Mouse (Mus musculus) intestine, postnatal 0 days (tissue): ENCODE results near the gene Gm1043. TPM values are rescaled to one million over a fixed set of nuclear protein-coding genes. Genes with fewer than 3 reads are reported as not detected.

Source experiments
- ATAC-seq: fragments of 200-750 bp; cut with Nextera tagmentation; 2 replicates; pipeline ENCODE4 v1.8.0; 2017; ENCODE audit warnings: mild to moderate bottlenecking, moderate TSS enrichment, moderate library complexity
- H3K27ac ChIP-seq: fragments of 300-500 bp; sonication (generic); 2 replicates; pipeline ENCODE4 v1.5.1; 2014; ENCODE audit warnings: mild to moderate bottlenecking, low read depth, low read length, moderate library complexity
- H3K27me3 ChIP-seq: fragments of 300-500 bp; sonication (generic); replicated peaks from 2 replicates; pipeline ENCODE4 v1.6.1; 2014; ENCODE audit warnings: low read length, mixed read lengths; ENCODE audit not compliant: control insufficient read depth, insufficient read depth
- H3K36me3 ChIP-seq: fragments of 300-500 bp; sonication (generic); 2 replicates; pipeline ENCODE4 v1.6.1; 2014; ENCODE audit warnings: mild to moderate bottlenecking, moderate library complexity; ENCODE audit not compliant: control insufficient read depth, insufficient read depth
- H3K4me1 ChIP-seq: fragments of 300-500 bp; sonication (generic); replicated peaks from 2 replicates; pipeline ENCODE4 v1.6.1; 2014; ENCODE audit warnings: antibody characterized with exemption, low read length, mixed read lengths; ENCODE audit not compliant: control insufficient read depth, insufficient read depth
- H3K4me2 ChIP-seq: fragments of 300-500 bp; sonication (generic); replicated peaks from 2 replicates; pipeline ENCODE4 v1.6.1; 2014; ENCODE audit warnings: low read depth, mild to moderate bottlenecking, moderate library complexity
- H3K4me3 ChIP-seq: fragments of 300-500 bp; sonication (generic); 2 replicates; pipeline ENCODE4 v1.5.1; 2014; ENCODE audit warnings: low read depth, low read length
- H3K9ac ChIP-seq: fragments of 300-500 bp; sonication (generic); 2 replicates; pipeline ENCODE4 v1.6.1; 2014; ENCODE audit warnings: mild to moderate bottlenecking, low read depth, low read length
- H3K9me3 ChIP-seq: fragments of 300-500 bp; sonication (generic); 2 replicates; pipeline ENCODE4 v1.6.1; 2016; ENCODE audit warnings: mixed run types; ENCODE audit not compliant: control insufficient read depth
- CTCF ChIP-seq: sonication (generic); IDR thresholded peaks from 2 replicates; pipeline ENCODE4 v1.5.1; 2016; ENCODE audit warnings: low read depth, mild to moderate bottlenecking, control low read depth, antibody characterized with exemption, moderate library complexity
- WGBS: fragments of 180-500 bp; shearing (Covaris S2); extraction: QIAGEN DNeasy Blood & Tissue Kit; methylation state at CpG from one replicate; pipeline ENCODE4 v1.1.7; 2014; 5-methylcytosine and 5-hydroxymethylcytosine counted together
- polyA plus RNA-seq: library from polyadenylated mRNA; unstranded; fragments of >200 nt; fragmentation: Nextera tagmentation; extraction: Ambion mirVana; gene quantifications from 2 replicates; pipeline ENCODE4 v1.2.1, GENCODE M21; 2015

Gene Gm1043
- polyA plus RNA-seq, 1 experiment from 2014 or later, result 0.03 TPM

- no peak for TF ChIP-seq CTCF
- peak; percentile 93 for ATAC-seq
- Histone ChIP-seq H3K27me3 (no peaks in the 10 kb centered on the region), H3K9ac (peak overlapping the region; percentile 42), H3K36me3 (no peaks in the 10 kb centered on the region), H3K27ac (peak overlapping the region; percentile 70), H3K4me2 (peak overlapping the region; percentile 63), H3K9me3 (no peaks in the 10 kb centered on the region), H3K4me3 (peak overlapping the region; percentile 37), H3K4me1 (no peaks in the 10 kb centered on the region)
- 19% methylated on average over 9 of the region's 9 CpGs for WGBS
These were observed 34.4 kb upstream of the Gm1043 start for GRCm38 (mm10) chr5:37050521-37051373.

GRCm38 (mm10) chr5:37051374-37052100 is 33.6 kb upstream of the Gm1043 start:
- Histone ChIP-seq H3K4me3 (peak overlapping the region; percentile 37), H3K4me2 (peak overlapping the region; percentile 63), H3K9me3 (no peaks in the 10 kb centered on the region), H3K4me1 (no peaks in the 10 kb centered on the region), H3K27me3 (no peaks in the 10 kb centered on the region), H3K27ac (peak overlapping the region; percentile 70), H3K36me3 (no peaks in the 10 kb centered on the region), H3K9ac (peak overlapping the region; percentile 42)
- no peak for ATAC-seq
- TF ChIP-seq CTCF, result no peak
- 38% methylated on average over 16 of the region's 16 CpGs for WGBS

GRCm38 (mm10) chr5:37052846-37053245 is 32.3 kb upstream of the Gm1043 start:
- Histone ChIP-seq H3K4me2 (peak overlapping the region; percentile 63), H3K9me3 (no peaks in the 10 kb centered on the region), H3K36me3 (no peaks in the 10 kb centered on the region), H3K4me1 (no peaks in the 10 kb centered on the region), H3K27ac (no peak overlapping the region), H3K27me3 (no peaks in the 10 kb centered on the region), H3K4me3 (no peak overlapping the region), H3K9ac (no peak overlapping the region)
- no peak for ATAC-seq
- 71% methylated on average over 5 of the region's 5 CpGs for WGBS
- no peak for TF ChIP-seq CTCF

- Histone ChIP-seq H3K4me1 (no peaks in the 10 kb centered on the region), H3K9ac (no peak overlapping the region), H3K4me2 (no peak overlapping the region), H3K36me3 (no peaks in the 10 kb centered on the region), H3K9me3 (no peaks in the 10 kb centered on the region), H3K4me3 (no peak overlapping the region), H3K27ac (no peak overlapping the region), H3K27me3 (no peaks in the 10 kb centered on the region)
- no peak for ATAC-seq
- WGBS, result 68% methylated on average over 1 of the region's 1 CpGs
- TF ChIP-seq CTCF, result no peak
These were observed 29.4 kb upstream of the Gm1043 start for GRCm38 (mm10) chr5:37055789-37056188.

GRCm38 (mm10) chr5:37056471-37056870 is 28.7 kb upstream of the Gm1043 start:
- Histone ChIP-seq H3K36me3 (no peaks in the 10 kb centered on the region), H3K27ac (no peak overlapping the region), H3K27me3 (no peaks in the 10 kb centered on the region), H3K4me1 (no peaks in the 10 kb centered on the region), H3K4me2 (no peak overlapping the region), H3K4me3 (no peak overlapping the region), H3K9ac (no peak overlapping the region), H3K9me3 (no peaks in the 10 kb centered on the region)
- ATAC-seq, result no peak
- 51% methylated on average over 3 of the region's 3 CpGs for WGBS
- no peak for TF ChIP-seq CTCF

- no peak for TF ChIP-seq CTCF
- Histone ChIP-seq H3K27me3 (no peaks in the 10 kb centered on the region), H3K9ac (no peak overlapping the region), H3K36me3 (no peaks in the 10 kb centered on the region), H3K4me1 (0 out of 2 replicates have a peak, but pooled peaks cover 4% of the 10 kb centered on the region), H3K9me3 (no peaks in the 10 kb centered on the region), H3K4me3 (no peak overlapping the region), H3K4me2 (peak overlapping the region; percentile 28), H3K27ac (peak overlapping the region; percentile 66)
- peak; percentile 93 for ATAC-seq
- WGBS, result 47% methylated on average over 8 of the region's 8 CpGs
These were observed 23.6 kb upstream of the Gm1043 start for GRCm38 (mm10) chr5:37061612-37062011.
